Mouse (Mus musculus): ENCODE data around the gene Id1.

GRCm38 (mm10) chr2:152696016-152696415 lies 40.0 kb upstream of the Id1 start:
- no peak for TF ChIP-seq CTCF (IDR thresholded peaks at IDR 0.05; ENCODE audit: borderline replicate concordance, insufficient read depth, low read length)
- TF ChIP-seq POLR2A (IDR thresholded peaks at IDR 0.05; ENCODE audit: low read depth, low read length) = no peak

Measured in embryonic fibroblast, embryonic 13.5 days (primary cell).